In the genomic region with DNA sequence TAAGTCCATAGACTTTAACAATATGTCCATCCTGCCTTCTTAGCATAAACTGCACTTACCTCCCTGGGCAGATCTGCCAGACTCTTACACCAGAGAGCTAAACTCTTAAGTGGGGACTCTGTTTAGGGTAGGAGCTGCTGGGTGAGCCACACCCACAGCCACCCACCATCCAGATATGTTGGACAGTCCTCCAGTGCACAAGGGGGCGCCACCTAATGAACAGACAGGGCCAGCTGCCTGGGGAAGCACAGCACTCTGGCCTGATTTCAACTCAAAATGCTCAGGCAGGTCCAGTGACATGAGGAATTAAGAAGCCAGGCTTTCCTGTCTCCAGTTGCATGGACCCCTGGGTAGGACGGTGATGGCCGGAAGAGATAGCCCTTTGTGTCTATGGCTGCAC, we compare ENCODE assay signal across 16 mouse cellular contexts.
DNase-seq lines count a peak whose midpoint lies in the region; ATAC-seq and TF ChIP-seq lines count a peak whose summit lies in the region.
"Had no signal": no experiment of that assay in that cellular context is flagged by ENCODE, and none has a peak within 500 bp of the region (broad histone marks: within the 10 kb centered on the region; RNA-seq: fewer than 3 reads in every experiment).

No protein-coding gene starts in this region.

- no peak overlapping the region for H3K4me2 ChIP-seq in liver, embryonic 11.5 days
- H3K4me2 ChIP-seq: heart, embryonic 13.5 days; midbrain, embryonic 12.5 days had no signal

- H3K9ac ChIP-seq in liver, adult 2 months (ENCODE audit: low read depth, low read length), result no peak overlapping the region
- H3K9ac ChIP-seq in liver, embryonic 11.5 days (ENCODE audit: low read depth, low read length), result no peak overlapping the region
- H3K9ac ChIP-seq: heart, embryonic 13.5 days; midbrain, embryonic 12.5 days had no signal

- peak; percentile 24; the same call in 1 of the 2 replicates for TF ChIP-seq CTCF in liver, adult 2 months (IDR thresholded peaks at IDR 0.05; ENCODE audit: low read depth, low read length)
- TF ChIP-seq CTCF in E14TG2a.4 (conservative IDR thresholded peaks at IDR 0.05; ENCODE audit: low read length), result peak; percentile 49

- no peak overlapping the region for H3K27ac ChIP-seq in liver, adult 2 months (replicated peaks; ENCODE audit: insufficient read depth, low read depth, low read length)
- no peak overlapping the region for H3K27ac ChIP-seq in liver, embryonic 11.5 days (ENCODE audit: low read depth, low read length)
- H3K27ac ChIP-seq in forebrain, embryonic 10.5 days, result no peak overlapping the region
- H3K27ac ChIP-seq: heart, embryonic 13.5 days; midbrain, embryonic 12.5 days had no signal

- no peaks in the 10 kb centered on the region for H3K36me3 ChIP-seq in liver, adult 2 months (ENCODE audit: control insufficient read depth, insufficient read depth, low read length)
- H3K36me3 ChIP-seq in liver, embryonic 11.5 days (ENCODE audit: control insufficient read depth, insufficient read depth, low read length), result no peaks in the 10 kb centered on the region
- no peaks in the 10 kb centered on the region for H3K36me3 ChIP-seq in E14TG2a.4 (ENCODE audit: insufficient read depth, low read length)
- no peaks in the 10 kb centered on the region for H3K36me3 ChIP-seq in forebrain, embryonic 10.5 days (replicated peaks)
- H3K36me3 ChIP-seq: heart, embryonic 13.5 days; midbrain, embryonic 12.5 days had no signal

- WGBS in liver, adult 2 months, result 91% methylated on average over 3 of the region's 3 CpGs
- 90% methylated on average over 3 of the region's 3 CpGs for whole genome bisulfite sequencing in liver, embryonic 11.5 days
- 97% methylated on average over 3 of the region's 3 CpGs for WGBS in forebrain, embryonic 10.5 days

- no peaks in the 10 kb centered on the region for H3K79me2 ChIP-seq in liver, adult 2 months (ENCODE audit: control insufficient read depth, insufficient read depth, low read length)

- ATAC-seq in liver, embryonic 11.5 days (replicated peaks; ENCODE audit: low FRiP score), result no peak

- no peak for DNase-seq in liver, adult 2 months (ENCODE audit: extremely low read depth, low read depth, low spot score)
- DNase-seq in liver, embryonic 11.5 days (ENCODE audit: low spot score), result no peak
- peak; percentile 5 for DNase-seq in 416B (ENCODE audit: low read depth)
- DNase-seq in naive thymus-derived CD4-positive, alpha-beta T cell, adult 2 months (ENCODE audit: low read depth), result peak; percentile 9
- no peak for DNase-seq in forebrain, embryonic 10.5 days (ENCODE audit: extremely low spot score, low spot score)
- DNase-seq in gastrocnemius, postnatal 10 days, result no peak
- DNase-seq: adrenal gland, postnatal 14 days; cerebellum, adult 8-10 months; heart, postnatal 4 days; kidney, postnatal 14 days; left cerebral cortex, postnatal 4 days; lung, postnatal 4 days; right cerebral cortex, postnatal 25 days had no signal

- no peaks in the 10 kb centered on the region for H3K9me3 ChIP-seq in liver, embryonic 11.5 days (ENCODE audit: control insufficient read depth, low read length)
- no peaks in the 10 kb centered on the region for H3K9me3 ChIP-seq in E14TG2a.4 (ENCODE audit: low read length)
- peaks cover 10% of the 10 kb centered on the region; the same call in 1 of the 2 replicates for H3K9me3 ChIP-seq in forebrain, embryonic 10.5 days

- peaks cover under 1% of the 10 kb centered on the region; the same call in 1 of the 2 replicates for H3K27me3 ChIP-seq in liver, adult 2 months (ENCODE audit: control insufficient read depth, insufficient read depth, low read length)
- no peaks in the 10 kb centered on the region; the same call in 1 of the 2 replicates for H3K27me3 ChIP-seq in liver, embryonic 11.5 days (replicated peaks; ENCODE audit: control insufficient read depth, insufficient read depth, low read length)
- H3K27me3 ChIP-seq in E14TG2a.4 (ENCODE audit: insufficient read depth, low read length), result peaks cover 4% of the 10 kb centered on the region; the same call in 1 of the 2 replicates
- peaks cover 21% of the 10 kb centered on the region for H3K27me3 ChIP-seq in forebrain, embryonic 10.5 days (ENCODE audit: poor library complexity, severe bottlenecking)

- H3K4me3 ChIP-seq in liver, adult 2 months (ENCODE audit: insufficient read depth, low read depth, low read length), result no peak overlapping the region
- no peak overlapping the region for H3K4me3 ChIP-seq in liver, embryonic 11.5 days (ENCODE audit: low read depth, low read length)
- H3K4me3 ChIP-seq in E14TG2a.4 (replicated peaks; ENCODE audit: low read length), result no peak overlapping the region
- no peak overlapping the region for H3K4me3 ChIP-seq in forebrain, embryonic 10.5 days
- H3K4me3 ChIP-seq: heart, embryonic 13.5 days; midbrain, embryonic 12.5 days had no signal

- no peak for TF ChIP-seq POLR2A in liver, adult 2 months (IDR thresholded peaks at IDR 0.05; ENCODE audit: extremely low read depth, insufficient read depth, low read length)

- H3K4me1 ChIP-seq in liver, adult 2 months (ENCODE audit: control insufficient read depth, insufficient read depth, low read length), result no peaks in the 10 kb centered on the region
- H3K4me1 ChIP-seq in liver, embryonic 11.5 days (replicated peaks; ENCODE audit: control insufficient read depth, insufficient read depth, low read length), result no peaks in the 10 kb centered on the region
- peaks cover 31% of the 10 kb centered on the region for H3K4me1 ChIP-seq in E14TG2a.4 (replicated peaks; ENCODE audit: low read depth, low read length)
- peaks cover 45% of the 10 kb centered on the region for H3K4me1 ChIP-seq in forebrain, embryonic 10.5 days

Comparison
In these comparisons a context has a peak if more than half of its experiments do, and no peak if none do; other contexts are left out.
1. DNase-seq: peak in 416B (single experiment) and naive thymus-derived CD4-positive, alpha-beta T cell, adult 2 months (single experiment); none in liver, adult 2 months (single experiment), liver, embryonic 11.5 days (single experiment), forebrain, embryonic 10.5 days (single experiment) and gastrocnemius, postnatal 10 days (single experiment).